Mouse (Mus musculus): Measurements from ENCODE around the gene Arhgef6.

Arhgef6 gene

DNA sequence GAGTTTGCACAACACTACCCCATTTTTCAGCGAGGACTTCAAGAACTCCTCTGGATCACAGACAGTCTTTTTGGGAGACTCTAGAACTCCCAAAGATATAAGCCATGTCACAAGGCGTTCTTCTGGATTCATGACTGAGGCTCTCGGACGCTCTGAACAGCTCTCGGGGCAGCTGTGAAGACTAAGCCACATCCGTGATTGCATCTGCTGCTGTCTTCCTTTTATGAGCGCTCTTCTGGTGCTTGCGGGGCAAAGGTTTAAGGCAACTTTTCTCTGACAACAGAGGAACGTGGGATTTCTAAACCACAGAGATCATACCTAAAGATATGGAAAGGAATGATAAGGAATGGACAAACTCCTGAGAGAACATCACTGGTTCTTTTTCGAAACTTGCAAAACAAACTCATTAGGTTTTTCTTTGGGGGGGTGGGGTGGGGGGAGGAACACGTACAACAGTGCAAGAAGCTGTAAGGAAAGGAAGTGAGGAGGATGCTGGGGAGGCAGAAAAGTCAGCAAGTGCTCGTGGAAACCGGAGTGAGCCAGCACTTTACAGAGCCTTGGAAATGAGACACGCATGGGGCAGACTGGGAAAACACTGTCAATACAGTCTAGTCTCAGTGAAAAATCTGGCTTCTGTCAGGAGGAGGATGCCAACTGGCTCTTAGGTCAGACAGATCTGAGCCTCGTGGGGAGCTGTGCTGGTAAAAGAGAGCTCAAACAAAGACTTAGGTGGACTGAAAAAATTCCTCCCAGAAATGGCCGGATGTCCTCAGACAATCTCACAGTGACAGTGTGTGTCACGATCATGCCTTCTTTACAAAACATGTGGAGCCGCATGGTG is at the start of gene Arhgef6:
Gene Arhgef6 (minus strand): TSS at position 359 of the 841 bp plus-strand sequence.
- in situ Hi-C loops (cut with MboI; ENCODE audit: unreplicated experiment in 2 of 2): loop anchor here in 1 of 2 experiments (5.0 to 25.0 kb wide), 2 partner anchors 54 to 276 kb away; partner anchors contain the start of genes Htatsf1 and Rbmx

DNA sequence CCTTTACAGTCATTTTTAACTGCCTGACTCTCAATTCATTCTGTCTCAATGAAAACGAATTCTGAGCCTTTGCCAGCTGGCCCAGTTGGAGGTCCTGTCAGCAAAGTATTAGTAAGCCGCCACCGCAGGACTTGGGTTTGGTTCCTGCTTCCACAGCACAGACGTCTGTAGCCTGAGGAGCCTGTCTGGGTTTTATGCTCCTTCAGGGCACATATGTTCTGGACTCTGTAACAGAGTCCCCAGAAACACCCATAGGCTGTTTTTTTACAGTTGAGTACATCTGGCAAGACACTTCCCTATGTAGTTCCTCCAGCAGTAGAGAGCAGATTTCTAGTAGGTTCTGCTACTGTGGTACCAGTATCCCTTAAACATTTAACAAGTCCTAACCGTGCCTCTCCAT is 42.4 kb upstream of the Arhgef6 start:
- in situ Hi-C loops (cut with MboI; ENCODE audit: unreplicated experiment in 2 of 2): loop anchor here (25.0 kb wide), 3 partner anchors 94 to 744 kb away; partner anchors contain the start of gene Htatsf1 (in 1 of the 2)

GRCm38 (mm10) chrX:57378579-57378978 is 40.0 kb upstream of the Arhgef6 start:
- in situ Hi-C loops (cut with MboI; ENCODE audit: unreplicated experiment in 2 of 2): loop anchor here (25.0 kb wide), 3 partner anchors 91 to 741 kb away; partner anchors contain the start of gene Htatsf1 (in 1 of the 2)

DNA sequence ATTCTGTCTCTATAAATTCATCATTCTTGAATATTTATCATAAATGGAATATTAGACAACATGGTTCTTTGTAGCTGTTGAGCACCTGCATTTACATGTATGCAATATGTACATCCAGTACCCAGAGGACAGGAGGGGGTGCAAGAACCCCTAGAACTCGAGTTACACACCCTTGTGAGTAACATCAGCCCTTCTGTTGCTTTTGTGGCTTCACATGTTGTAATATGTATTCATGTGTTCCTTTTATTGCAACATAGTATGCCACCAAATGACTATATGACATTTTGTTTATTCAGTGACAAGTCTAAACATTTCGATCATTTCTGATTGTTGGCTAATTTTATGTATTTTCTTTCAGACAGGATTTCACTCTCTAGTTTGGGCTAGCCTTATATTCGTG is 38.6 kb upstream of the Arhgef6 start:
- in situ Hi-C loops (cut with MboI; ENCODE audit: unreplicated experiment in 2 of 2): loop anchor here (25.0 kb wide), 3 partner anchors 90 to 740 kb away; partner anchors contain the start of gene Htatsf1 (in 1 of the 2)

- in situ Hi-C loops (cut with MboI; ENCODE audit: unreplicated experiment in 2 of 2): no loop called here
Measured at GRCm38 (mm10) chrX:57374029-57374428, 35.5 kb upstream of the Arhgef6 start.

- in situ Hi-C loops (cut with MboI; ENCODE audit: unreplicated experiment in 2 of 2): no loop called here
Measured at GRCm38 (mm10) chrX:57373543-57373942, 35.0 kb upstream of the Arhgef6 start.

GRCm38 (mm10) chrX:57372965-57373364 is 34.4 kb upstream of the Arhgef6 start:
- in situ Hi-C loops (cut with MboI; ENCODE audit: unreplicated experiment in 2 of 2): no loop called here

GRCm38 (mm10) chrX:57364891-57365569 is 26.5 kb upstream of the Arhgef6 start:
- in situ Hi-C loops (cut with MboI; ENCODE audit: unreplicated experiment in 2 of 2): no loop called here

- in situ Hi-C loops (cut with MboI; ENCODE audit: unreplicated experiment in 2 of 2): no loop called here
Measured at GRCm38 (mm10) chrX:57359316-57359715, 20.8 kb upstream of the Arhgef6 start.

- in situ Hi-C loops (cut with MboI; ENCODE audit: unreplicated experiment in 2 of 2): loop anchor here in 1 of 2 experiments (5.0 to 25.0 kb wide), 2 partner anchors 53 to 277 kb away; partner anchors contain the start of genes Htatsf1 and Rbmx
Measured at GRCm38 (mm10) chrX:57339220-57339619, 691 bp upstream of the Arhgef6 start.

DNA sequence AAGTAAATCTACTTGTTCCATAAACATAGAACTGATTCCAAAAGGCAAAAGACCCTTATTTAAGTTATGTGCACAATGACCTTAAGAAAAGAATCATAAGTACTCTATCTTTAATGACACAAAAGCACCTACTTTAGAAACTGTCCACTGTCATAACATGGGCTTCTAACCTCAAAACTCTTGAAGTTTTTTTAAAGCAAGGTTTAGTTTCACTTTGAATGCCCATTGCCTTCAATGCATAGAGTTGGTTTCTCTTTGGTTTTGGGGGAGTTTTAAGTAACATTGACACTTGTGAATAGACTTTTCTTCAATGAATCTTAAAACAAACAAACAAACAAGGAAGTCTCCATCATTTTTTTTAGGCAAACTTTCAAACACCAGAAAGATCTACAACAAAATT is 947 bp downstream of the Arhgef6 start:
- in situ Hi-C loops (cut with MboI; ENCODE audit: unreplicated experiment in 2 of 2): loop anchor here in 1 of 2 experiments (5.0 to 25.0 kb wide), 2 partner anchors 55 to 275 kb away; partner anchors contain the start of genes Htatsf1 and Rbmx

DNA sequence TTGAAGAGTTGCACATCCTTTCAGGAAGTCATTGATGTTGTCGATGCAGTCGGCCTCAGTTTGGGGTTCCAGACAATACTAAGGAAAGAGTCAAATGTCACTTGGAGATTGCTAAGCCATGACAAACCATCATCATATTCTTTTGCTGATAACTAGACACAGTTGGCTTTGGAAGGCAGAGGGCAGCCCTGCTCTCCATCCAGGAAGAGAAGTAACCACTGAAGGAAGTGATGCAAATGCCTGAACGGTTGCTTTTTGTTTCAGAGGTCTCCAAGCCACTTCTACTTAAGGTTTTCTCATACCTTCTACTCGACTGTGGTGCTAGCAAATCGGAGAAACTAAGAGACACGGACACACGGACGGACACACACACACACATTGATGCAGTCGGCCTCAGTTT is 1.6 kb downstream of the Arhgef6 start:
- in situ Hi-C loops (cut with MboI; ENCODE audit: unreplicated experiment in 2 of 2): loop anchor here in 1 of 2 experiments (5.0 to 25.0 kb wide), 2 partner anchors 55 to 275 kb away; partner anchors contain the start of genes Htatsf1 and Rbmx

- in situ Hi-C loops (cut with MboI; ENCODE audit: unreplicated experiment in 2 of 2): loop anchor here in 1 of 2 experiments (5.0 to 25.0 kb wide), 2 partner anchors 57 to 273 kb away; partner anchors contain the start of genes Htatsf1 and Rbmx
Measured at GRCm38 (mm10) chrX:57335313-57335712, 3.2 kb downstream of the Arhgef6 start.

DNA sequence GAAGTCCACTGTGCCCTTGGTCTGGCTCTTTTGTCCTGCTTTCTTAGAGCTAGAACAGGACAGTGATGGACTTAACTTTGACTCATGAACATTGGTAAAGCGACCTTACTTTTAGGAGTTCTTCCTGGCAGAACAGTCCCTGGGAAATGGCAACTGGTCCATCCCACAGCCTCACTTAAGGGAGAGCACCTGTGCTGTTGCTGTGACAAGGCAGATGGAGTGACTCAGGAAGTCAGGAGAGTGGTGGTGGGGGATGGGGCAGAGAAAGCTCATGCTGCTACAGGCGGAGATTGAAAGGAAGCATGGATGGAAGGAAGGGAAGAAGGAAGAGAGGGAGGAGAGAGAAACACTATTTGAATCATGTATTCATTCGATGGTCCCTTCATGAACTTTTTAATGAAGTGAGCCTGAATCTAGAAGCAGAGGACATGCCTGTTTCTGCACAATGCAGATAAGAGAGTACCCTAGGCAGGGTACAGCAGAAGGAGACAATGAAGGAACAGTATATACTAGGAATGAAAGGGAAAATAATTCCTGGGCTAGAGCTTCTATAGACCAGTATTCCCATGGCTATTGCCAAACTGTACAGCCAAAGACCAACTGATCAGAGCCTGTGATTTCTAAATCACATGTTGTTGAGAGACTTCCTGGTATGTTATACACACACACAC is 10.7 kb downstream of the Arhgef6 start:
- in situ Hi-C loops (cut with MboI; ENCODE audit: unreplicated experiment in 2 of 2): loop anchor here in 1 of 2 experiments (25.0 kb wide), 1 partner anchor 266 kb away; the partner anchor contains the start of gene Htatsf1

GRCm38 (mm10) chrX:57326487-57327221 is 11.9 kb downstream of the Arhgef6 start:
- in situ Hi-C loops (cut with MboI; ENCODE audit: unreplicated experiment in 2 of 2): loop anchor here in 1 of 2 experiments (25.0 kb wide), 1 partner anchor 264 kb away; the partner anchor contains the start of gene Htatsf1

GRCm38 (mm10) chrX:57325861-57326461 is 12.6 kb downstream of the Arhgef6 start:
- in situ Hi-C loops (cut with MboI; ENCODE audit: unreplicated experiment in 2 of 2): loop anchor here in 1 of 2 experiments (25.0 kb wide), 1 partner anchor 264 kb away; the partner anchor contains the start of gene Htatsf1

GRCm38 (mm10) chrX:57324891-57325290 is 13.6 kb downstream of the Arhgef6 start:
- in situ Hi-C loops (cut with MboI; ENCODE audit: unreplicated experiment in 2 of 2): loop anchor here in 1 of 2 experiments (25.0 kb wide), 1 partner anchor 263 kb away; the partner anchor contains the start of gene Htatsf1

DNA sequence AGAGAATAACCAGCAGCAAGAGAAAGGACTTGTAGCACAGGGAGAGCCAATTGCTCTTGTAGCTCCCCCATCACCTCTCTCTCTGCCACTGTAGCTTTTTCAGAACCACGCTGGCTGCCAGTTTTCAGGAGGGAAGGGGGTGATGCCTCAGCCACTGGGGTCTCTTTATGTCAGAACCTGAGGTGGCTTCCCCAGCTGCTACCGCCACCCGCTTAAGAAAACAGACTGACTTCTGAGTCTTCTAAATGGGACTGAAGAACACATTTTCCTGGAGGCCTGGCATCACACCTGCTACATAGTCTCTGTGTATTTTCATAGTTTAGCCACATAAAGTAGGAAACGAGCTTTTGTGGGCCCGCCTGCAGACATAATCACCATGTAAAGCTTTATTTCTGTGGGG is 26.5 kb downstream of the Arhgef6 start:
- in situ Hi-C loops (cut with MboI; ENCODE audit: unreplicated experiment in 2 of 2): no loop called here

GRCm38 (mm10) chrX:57309993-57310392 is 28.5 kb downstream of the Arhgef6 start:
- in situ Hi-C loops (cut with MboI; ENCODE audit: unreplicated experiment in 2 of 2): no loop called here

Data from v-Abl transformed pro-B cells (cell line).